Mouse (Mus musculus) midbrain, embryonic 14.5 days (tissue): Measurements from ENCODE around the gene Icosl. TPM values are rescaled to one million over a fixed set of nuclear protein-coding genes. Genes with fewer than 3 reads are reported as not detected.

Experiments used
- ATAC-seq: fragments of 200-750 bp; cut with Nextera tagmentation; 2 replicates; pipeline ENCODE4 v1.8.0; 2017; ENCODE audit warnings: moderate number of reproducible peaks, moderate library complexity; ENCODE audit not compliant: low FRiP score, low TSS enrichment
- DNase-seq: peaks from one replicate; pipeline ENCODE4 v3.0.0-alpha.2; 2015
- H3K27ac ChIP-seq: fragments of 300-500 bp; sonication (generic); replicated peaks from 2 replicates; pipeline ENCODE4 v1.5.1; 2014; ENCODE audit warnings: mild to moderate bottlenecking, low read depth, low read length, moderate library complexity
- H3K27me3 ChIP-seq: fragments of 300-500 bp; sonication (generic); 2 replicates; pipeline ENCODE4 v1.6.1; 2014; ENCODE audit warnings: low read length, control low read depth, mixed read lengths; ENCODE audit not compliant: control insufficient read depth, insufficient read depth
- H3K36me3 ChIP-seq: fragments of 300-500 bp; sonication (generic); 2 replicates; pipeline ENCODE4 v1.6.1; 2014; ENCODE audit warnings: low read length, control low read depth; ENCODE audit not compliant: control insufficient read depth, insufficient read depth
- H3K4me1 ChIP-seq: fragments of 300-500 bp; sonication (generic); 2 replicates; pipeline ENCODE4 v1.6.1; 2014; ENCODE audit warnings: mild to moderate bottlenecking, antibody characterized with exemption, low read length, control low read depth; ENCODE audit not compliant: control insufficient read depth, insufficient read depth
- H3K4me2 ChIP-seq: fragments of 300-500 bp; sonication (generic); 2 replicates; pipeline ENCODE4 v1.6.1; 2014; ENCODE audit warnings: mild to moderate bottlenecking, low read length, moderate library complexity
- H3K4me3 ChIP-seq: fragments of 300-500 bp; sonication (generic); replicated peaks from 2 replicates; pipeline ENCODE4 v1.5.1; 2014; ENCODE audit warnings: low read depth, low read length
- H3K9ac ChIP-seq: fragments of 300-500 bp; sonication (generic); replicated peaks from 2 replicates; pipeline ENCODE4 v1.6.1; 2014; ENCODE audit warnings: mild to moderate bottlenecking, low read length, moderate library complexity
- H3K9me3 ChIP-seq: fragments of 300-500 bp; sonication (generic); 2 replicates; pipeline ENCODE4 v1.6.1; 2016; ENCODE audit warnings: low read length, control low read depth, mixed read lengths; ENCODE audit not compliant: control insufficient read depth
- WGBS: fragments of 180-500 bp; shearing (Covaris S2); extraction: QIAGEN DNeasy Blood & Tissue Kit; methylation state at CpG from one replicate; pipeline ENCODE4 v1.1.7; 2014; 5-methylcytosine and 5-hydroxymethylcytosine counted together
- polyA plus RNA-seq: library from polyadenylated mRNA; unstranded; fragments of >200 nt; fragmentation: Nextera tagmentation; extraction: Ambion mirVana; gene quantifications from 2 replicates; pipeline ENCODE4 v1.2.1, GENCODE M21; 2014

The Icosl gene
- polyA plus RNA-seq, 1 experiment from 2014 or later, result 0.71 TPM

DNA sequence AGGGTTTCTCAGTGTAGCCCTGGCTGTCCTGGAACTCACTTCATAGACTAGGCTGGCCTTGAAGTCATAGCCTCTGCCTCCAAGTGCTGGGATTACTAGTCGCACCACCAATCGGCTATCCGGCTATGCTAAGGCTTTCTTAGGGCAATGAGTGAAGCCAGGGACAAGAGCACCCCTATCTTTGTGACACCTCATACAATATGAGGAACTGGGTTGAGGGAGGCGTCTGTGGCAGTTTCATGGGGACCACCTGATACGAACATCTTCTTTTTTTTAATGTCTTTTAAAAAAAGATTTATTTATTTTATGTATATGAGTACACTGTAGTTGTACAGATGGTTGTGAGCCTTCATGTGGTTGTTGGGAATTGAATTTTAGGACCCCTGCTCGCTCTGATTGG, 16.6 kb downstream of the Icosl start:
- no peak for ATAC-seq
- Histone ChIP-seq H3K4me3 (no peak overlapping the region), H3K36me3 (no peaks in the 10 kb centered on the region), H3K27me3 (no peaks in the 10 kb centered on the region), H3K27ac (no peak overlapping the region), H3K4me2 (no peak overlapping the region), H3K9me3 (no peaks in the 10 kb centered on the region), H3K9ac (no peak overlapping the region), H3K4me1 (no peaks in the 10 kb centered on the region)
- 97% methylated on average over 6 of the region's 6 CpGs for WGBS
- no peak for DNase-seq

DNA sequence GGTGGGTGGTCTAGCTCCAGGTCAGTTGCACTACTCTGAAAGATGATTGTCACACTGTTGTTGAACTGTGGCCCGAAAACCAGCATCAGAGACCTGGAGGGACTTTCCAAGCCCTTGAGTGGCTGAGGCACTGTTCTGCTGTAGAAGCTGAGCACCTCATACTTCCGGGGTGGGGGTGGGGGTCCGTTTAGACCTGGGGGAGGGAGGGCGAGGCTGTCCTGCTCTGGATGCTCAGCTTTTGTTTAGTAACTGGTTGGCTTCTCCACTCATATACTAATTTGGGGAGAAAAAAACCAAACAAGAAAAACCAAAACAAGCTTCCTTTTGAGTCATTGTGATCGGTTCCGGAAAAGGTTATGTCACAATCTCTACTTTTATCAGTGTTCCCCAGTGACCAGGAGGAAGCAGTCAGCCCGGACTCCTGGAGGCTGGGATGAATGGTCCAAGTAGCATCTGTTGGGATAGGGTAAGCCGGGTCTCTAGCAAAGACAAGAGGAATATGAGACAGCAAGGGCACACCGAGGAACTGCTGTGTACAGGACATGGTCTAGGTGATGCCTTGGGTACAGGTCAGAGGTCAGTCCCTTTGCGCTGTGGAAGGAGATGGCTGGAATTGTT, 17.5 kb downstream of the Icosl start:
- H3K27me3 ChIP-seq, result no peaks in the 10 kb centered on the region
- no peaks in the 10 kb centered on the region for H3K4me1 ChIP-seq
- H3K27ac ChIP-seq, result no peak overlapping the region
- no peak overlapping the region for H3K9ac ChIP-seq
- no peaks in the 10 kb centered on the region for H3K9me3 ChIP-seq
- no peak for DNase-seq
- H3K4me3 ChIP-seq, result no peak overlapping the region
- 84% methylated on average over 10 of the region's 10 CpGs for WGBS
- no peak overlapping the region for H3K4me2 ChIP-seq
- H3K36me3 ChIP-seq, result no peaks in the 10 kb centered on the region
- ATAC-seq, result no peak; the same call in 1 of the 2 replicates

DNA sequence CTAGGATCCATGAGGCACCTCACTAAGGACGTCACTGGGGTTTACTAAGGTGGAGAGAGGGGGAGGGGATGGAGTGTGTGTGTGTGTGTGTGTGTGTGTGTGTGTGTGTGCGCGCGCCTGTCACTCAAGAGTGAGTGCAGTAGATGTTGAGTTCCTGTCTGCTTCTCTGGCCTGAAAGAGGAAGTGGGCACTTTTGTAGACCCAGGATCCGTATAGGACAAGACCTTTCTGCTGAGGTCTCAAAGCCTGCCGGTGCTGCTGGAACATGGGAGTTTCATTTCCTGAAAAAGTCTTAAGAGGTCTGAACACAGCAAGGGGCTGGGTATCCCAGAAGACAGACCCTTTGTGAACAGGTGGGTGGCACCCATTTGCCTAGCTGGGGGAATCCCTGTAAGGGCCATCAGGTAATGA, 18.0 kb downstream of the Icosl start:
- whole genome bisulfite sequencing, result 82% methylated on average over 6 of the region's 6 CpGs
- Histone ChIP-seq H3K4me2 (no peak overlapping the region), H3K36me3 (no peaks in the 10 kb centered on the region), H3K27me3 (no peaks in the 10 kb centered on the region), H3K4me1 (no peaks in the 10 kb centered on the region), H3K4me3 (no peak overlapping the region), H3K9me3 (no peaks in the 10 kb centered on the region), H3K27ac (no peak overlapping the region), H3K9ac (no peak overlapping the region)
- DNase-seq (no peak), ATAC-seq (no peak)

DNA sequence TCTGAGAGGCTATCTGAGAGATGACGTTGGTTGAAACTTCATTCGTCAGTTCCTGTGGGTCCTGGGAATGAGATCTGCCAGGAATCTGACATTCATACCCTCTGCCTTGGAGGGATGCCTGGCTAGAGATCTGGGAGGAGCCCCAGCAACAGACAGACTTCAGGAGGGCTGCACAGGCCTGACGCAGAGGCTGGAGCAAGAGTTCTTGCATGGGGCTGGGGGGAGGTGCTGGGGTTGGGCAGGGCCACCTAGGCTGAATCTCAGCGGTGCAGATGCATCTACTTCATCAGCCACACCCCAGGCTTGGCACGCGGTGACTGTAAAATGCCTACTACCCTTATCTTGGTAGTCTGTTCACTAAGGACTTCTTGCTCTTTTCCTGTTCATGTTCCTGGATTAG, 21.1 kb downstream of the Icosl start:
- WGBS, result 72% methylated on average over 6 of the region's 6 CpGs
- Histone ChIP-seq H3K4me3 (no peak overlapping the region), H3K9ac (no peak overlapping the region), H3K9me3 (no peaks in the 10 kb centered on the region), H3K27me3 (no peaks in the 10 kb centered on the region), H3K27ac (no peak overlapping the region), H3K4me1 (no peaks in the 10 kb centered on the region), H3K4me2 (no peak overlapping the region), H3K36me3 (no peaks in the 10 kb centered on the region)
- ATAC-seq (no peak), DNase-seq (no peak)

DNA sequence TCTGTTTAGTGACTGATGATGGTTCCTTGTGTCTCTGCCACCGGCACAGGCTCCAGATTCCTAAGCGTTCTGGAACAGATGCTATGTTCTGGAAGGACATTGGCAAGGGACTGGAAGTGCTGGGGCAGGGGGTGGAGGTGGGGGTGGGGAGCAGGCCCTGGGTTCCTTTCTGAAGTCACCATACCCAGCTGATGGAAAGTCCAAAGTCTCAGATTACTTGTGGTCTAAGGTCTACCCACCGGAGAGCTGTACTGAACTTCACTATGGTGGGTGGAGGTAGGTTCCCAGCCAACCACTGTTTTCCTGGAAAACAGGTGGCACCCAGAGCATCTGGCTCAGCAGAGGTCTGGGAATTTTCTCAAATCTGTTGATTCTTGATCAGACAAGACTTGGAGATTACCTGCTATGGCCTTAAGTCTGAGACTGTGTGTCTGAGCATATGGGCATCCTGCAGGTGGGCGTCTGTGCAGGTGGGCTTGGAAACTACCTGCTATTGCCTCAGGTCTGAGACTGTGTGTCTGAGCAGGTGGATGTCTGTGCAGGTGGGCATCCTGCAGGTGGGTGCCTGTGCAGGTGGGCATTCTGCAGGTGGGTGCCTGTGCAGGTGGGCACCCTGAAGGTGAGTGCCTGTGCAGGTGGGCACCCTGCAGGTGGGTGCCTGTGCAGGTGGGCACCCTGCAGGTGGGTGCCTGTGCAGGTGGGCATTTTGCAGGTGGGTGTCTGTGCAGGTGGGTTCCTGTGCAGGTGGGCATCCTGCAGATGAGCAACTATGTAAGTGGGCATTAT, 21.8 kb downstream of the Icosl start:
- no peaks in the 10 kb centered on the region for H3K27me3 ChIP-seq
- no peaks in the 10 kb centered on the region for H3K36me3 ChIP-seq
- H3K4me1 ChIP-seq, result no peaks in the 10 kb centered on the region
- H3K27ac ChIP-seq, result no peak overlapping the region
- H3K4me3 ChIP-seq, result no peak overlapping the region
- H3K9me3 ChIP-seq, result no peaks in the 10 kb centered on the region
- WGBS, result 83% methylated on average over 4 of the region's 4 CpGs
- H3K4me2 ChIP-seq, result no peak overlapping the region
- no peak overlapping the region for H3K9ac ChIP-seq
- DNase-seq (no peak), ATAC-seq (no peak)

DNA sequence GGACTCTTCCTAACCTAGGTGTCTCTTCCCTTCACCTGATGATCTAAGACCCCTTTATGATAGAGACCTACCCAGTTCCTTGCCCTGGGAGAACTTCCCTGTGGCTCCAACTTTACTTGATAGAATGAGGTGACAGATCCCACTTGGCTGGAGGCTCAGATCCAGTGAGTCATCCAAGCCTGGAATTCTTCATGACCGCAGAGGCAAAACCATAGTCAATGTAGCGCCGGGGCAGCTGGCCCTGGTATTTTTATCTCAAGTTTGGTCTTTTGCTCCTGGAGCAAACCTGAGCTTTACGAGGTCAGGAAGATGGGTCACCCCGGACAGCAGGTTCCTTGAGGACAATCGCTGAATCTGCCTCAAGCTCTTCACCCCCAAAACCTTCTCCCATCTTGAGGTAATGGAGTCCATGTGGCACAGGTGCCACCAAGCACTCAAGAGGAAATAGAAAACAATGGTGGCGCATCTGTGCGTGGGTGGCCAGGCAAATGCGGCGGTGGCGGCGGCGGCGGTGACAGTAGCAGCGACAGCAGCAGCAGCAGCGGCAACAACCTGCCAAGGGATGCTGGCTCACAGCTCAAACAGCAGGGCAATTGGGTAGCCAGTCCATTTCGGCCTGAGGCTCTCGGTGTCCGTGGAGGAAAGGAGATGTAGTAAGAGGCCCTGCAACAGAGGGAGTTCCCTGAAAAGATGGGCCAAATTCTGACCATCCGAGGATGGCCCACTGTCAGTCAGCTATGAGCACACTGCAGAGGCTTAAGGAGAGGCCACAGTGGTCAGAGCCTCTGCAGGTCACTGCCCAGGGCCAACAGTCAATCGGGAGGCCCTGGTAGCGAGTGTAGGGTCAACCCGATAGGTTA, 23.0 kb downstream of the Icosl start:
- no peaks in the 10 kb centered on the region for H3K4me1 ChIP-seq
- H3K36me3 ChIP-seq, result no peaks in the 10 kb centered on the region
- no peaks in the 10 kb centered on the region for H3K27me3 ChIP-seq
- ATAC-seq, result no peak
- no peak for DNase-seq
- no peak overlapping the region for H3K27ac ChIP-seq
- no peak overlapping the region for H3K4me3 ChIP-seq
- WGBS, result 90% methylated on average over 23 of the region's 23 CpGs
- no peak overlapping the region for H3K9ac ChIP-seq
- no peaks in the 10 kb centered on the region for H3K9me3 ChIP-seq
- no peak overlapping the region for H3K4me2 ChIP-seq

- Histone ChIP-seq H3K27me3 (no peaks in the 10 kb centered on the region), H3K4me2 (no peak overlapping the region), H3K36me3 (no peaks in the 10 kb centered on the region), H3K9ac (no peak overlapping the region), H3K27ac (no peak overlapping the region), H3K4me1 (no peaks in the 10 kb centered on the region), H3K9me3 (no peaks in the 10 kb centered on the region), H3K4me3 (no peak overlapping the region)
- WGBS, result 90% methylated on average over 13 of the region's 13 CpGs
- ATAC-seq (no peak), DNase-seq (no peak)
Observed at GRCm38 (mm10) chr10:78092725-78093029, 23.6 kb downstream of the Icosl start.

DNA sequence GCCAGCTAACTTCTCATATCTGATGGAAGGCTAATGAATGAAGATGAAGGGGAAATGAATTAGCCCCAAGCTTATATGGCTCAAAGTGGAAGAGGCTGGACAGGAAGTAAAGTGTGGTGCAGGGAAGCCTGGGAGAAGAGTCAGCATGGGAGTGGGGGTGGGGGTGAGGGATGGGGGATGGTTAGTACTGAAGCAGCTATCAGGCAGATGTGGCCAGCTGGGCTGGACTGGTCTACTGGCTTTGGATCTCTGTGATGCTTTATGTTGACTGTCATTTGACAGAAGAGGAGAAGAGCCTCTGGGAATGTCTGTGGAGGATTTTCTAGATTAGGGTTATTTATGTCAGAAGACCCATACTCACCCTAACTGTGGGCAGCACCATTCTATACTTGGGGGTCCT, 26.1 kb downstream of the Icosl start:
- no peak for ATAC-seq

More for the DNA sequence above, 26.1 kb downstream of the Icosl start:
- Histone ChIP-seq H3K4me2 (no peak overlapping the region), H3K9me3 (no peaks in the 10 kb centered on the region), H3K4me1 (no peaks in the 10 kb centered on the region), H3K9ac (no peak overlapping the region), H3K27me3 (no peaks in the 10 kb centered on the region), H3K36me3 (no peaks in the 10 kb centered on the region), H3K4me3 (no peak overlapping the region), H3K27ac (no peak overlapping the region)
- no peak for DNase-seq
